Mouse (Mus musculus) liver, embryonic 15.5 days (tissue): Measurements from ENCODE around the gene Gtf2i. TPM values are rescaled to one million over a fixed set of nuclear protein-coding genes. Genes with fewer than 3 reads are reported as not detected.

Source experiments
- ATAC-seq: fragments of 200-750 bp; cut with Nextera tagmentation; 2 replicates; pipeline ENCODE4 v1.8.0; 2017; ENCODE audit warnings: moderate number of reproducible peaks, mild to moderate bottlenecking, moderate library complexity; ENCODE audit not compliant: insufficient read depth
- H3K27ac ChIP-seq: fragments of 300-500 bp; sonication (generic); replicated peaks from 2 replicates; pipeline ENCODE4 v1.5.1; 2015; ENCODE audit warnings: mild to moderate bottlenecking, inconsistent platforms
- H3K27me3 ChIP-seq: fragments of 300-500 bp; sonication (generic); 2 replicates; pipeline ENCODE4 v1.6.1; 2015; ENCODE audit warnings: mild to moderate bottlenecking, inconsistent platforms
- H3K36me3 ChIP-seq: fragments of 300-500 bp; sonication (generic); replicated peaks from 2 replicates; pipeline ENCODE4 v1.6.1; 2015; ENCODE audit warnings: moderate library complexity, mild to moderate bottlenecking, inconsistent platforms
- H3K4me1 ChIP-seq: fragments of 300-500 bp; sonication (generic); replicated peaks from 2 replicates; pipeline ENCODE4 v1.6.1; 2015; ENCODE audit warnings: inconsistent platforms
- H3K4me2 ChIP-seq: fragments of 300-500 bp; sonication (generic); 2 replicates; pipeline ENCODE4 v1.6.1; 2015; ENCODE audit warnings: moderate library complexity, mild to moderate bottlenecking, inconsistent platforms
- H3K4me3 ChIP-seq: fragments of 300-500 bp; sonication (generic); replicated peaks from 2 replicates; pipeline ENCODE4 v1.5.1; 2015; ENCODE audit warnings: mild to moderate bottlenecking, inconsistent platforms
- H3K9ac ChIP-seq: fragments of 300-500 bp; sonication (generic); 2 replicates; pipeline ENCODE4 v1.6.1; 2015; ENCODE audit warnings: moderate library complexity, mild to moderate bottlenecking, inconsistent platforms
- H3K9me3 ChIP-seq: fragments of 300-500 bp; sonication (generic); replicated peaks from 2 replicates; pipeline ENCODE4 v1.6.1; 2016; ENCODE audit warnings: inconsistent platforms
- WGBS: fragments of 180-500 bp; shearing (Covaris S2); methylation state at CpG from one replicate; pipeline ENCODE4 v1.1.7; 2015; ENCODE audit warnings: mixed read lengths; ENCODE audit not compliant: insufficient replicate concordance; 5-methylcytosine and 5-hydroxymethylcytosine counted together
- polyA plus RNA-seq: library from polyadenylated mRNA; unstranded; fragments of >200 nt; fragmentation: Nextera tagmentation; extraction: Ambion mirVana; gene quantifications from 2 replicates; pipeline ENCODE4 v1.2.1, GENCODE M21; 2015

The Gtf2i gene
- polyA plus RNA-seq, 1 experiment from 2014 or later = 35.7 TPM

GRCm38 (mm10) chr5:134229391-134229790, 85.2 kb downstream of the Gtf2i start, which contains the start of gene Ncf1:
TSS of gene Ncf1 (minus strand) at chr5:134229625.
- Histone ChIP-seq H3K4me3 (peak within 1 kb of the TSS; percentile 39), H3K9me3 (no peaks in the 10 kb centered on the region), H3K9ac (no peak within 1 kb of the TSS), H3K4me1 (peaks cover 24% of the 10 kb centered on the region), H3K4me2 (no peak within 1 kb of the TSS), H3K27ac (peak within 1 kb of the TSS; percentile 57), H3K27me3 (no peaks in the 10 kb centered on the region), H3K36me3 (no peaks in the 10 kb centered on the region)
- 48% methylated on average over 7 of the region's 7 CpGs for whole genome bisulfite sequencing
- ATAC-seq = no peak

GRCm38 (mm10) chr5:134228249-134228638, 86.3 kb downstream of the Gtf2i start:
- WGBS = 54% methylated on average over 6 of the region's 6 CpGs
- Histone ChIP-seq H3K9me3 (no peaks in the 10 kb centered on the region), H3K9ac (no peak overlapping the region), H3K27ac (0 out of 2 replicates have a peak overlapping the region, but pooled peaks have one; percentile 38), H3K4me3 (peak overlapping the region; percentile 39), H3K27me3 (no peaks in the 10 kb centered on the region), H3K36me3 (no peaks in the 10 kb centered on the region), H3K4me2 (peak overlapping the region; percentile 30; the same call in 1 of the 2 replicates), H3K4me1 (peaks cover 17% of the 10 kb centered on the region)
- no peak for ATAC-seq

- H3K4me3 ChIP-seq = peak overlapping the region; percentile 39
- 0 out of 2 replicates have a peak, but pooled peaks cover 2% of the 10 kb centered on the region for H3K27me3 ChIP-seq
- no peak overlapping the region for H3K9ac ChIP-seq
- WGBS = 24% methylated on average over 11 of the region's 11 CpGs
- ATAC-seq = no peak
- no peaks in the 10 kb centered on the region for H3K36me3 ChIP-seq
- H3K4me2 ChIP-seq = peak overlapping the region; percentile 30
- H3K27ac ChIP-seq = 0 out of 2 replicates have a peak overlapping the region, but pooled peaks have one; percentile 9
- no peaks in the 10 kb centered on the region for H3K9me3 ChIP-seq
- peaks cover 13% of the 10 kb centered on the region for H3K4me1 ChIP-seq
Observed at GRCm38 (mm10) chr5:134227574-134228248, 86.8 kb downstream of the Gtf2i start.

GRCm38 (mm10) chr5:134226946-134227345, 87.6 kb downstream of the Gtf2i start:
- H3K9ac ChIP-seq = no peak overlapping the region
- ATAC-seq = no peak
- H3K27ac ChIP-seq = no peak overlapping the region
- 62% methylated on average over 12 of the region's 12 CpGs for WGBS
- H3K4me3 ChIP-seq = peak overlapping the region; percentile 39
- H3K9me3 ChIP-seq = no peaks in the 10 kb centered on the region
- H3K4me1 ChIP-seq = peaks cover 13% of the 10 kb centered on the region
- peaks cover 9% of the 10 kb centered on the region for H3K27me3 ChIP-seq
- peak overlapping the region; percentile 30 for H3K4me2 ChIP-seq
- H3K36me3 ChIP-seq = no peaks in the 10 kb centered on the region

GRCm38 (mm10) chr5:134225110-134225901, 89.3 kb downstream of the Gtf2i start:
- 54% methylated on average over 30 of the region's 30 CpGs for WGBS
- no peak for ATAC-seq
- peaks cover 3% of the 10 kb centered on the region; the same call in 1 of the 2 replicates for H3K36me3 ChIP-seq

GRCm38 (mm10) chr5:134221708-134222150, 92.8 kb downstream of the Gtf2i start:
- H3K9ac ChIP-seq = no peak overlapping the region
- WGBS = 10% methylated on average over 36 of the region's 36 CpGs
- no peak overlapping the region for H3K27ac ChIP-seq
- peaks cover 21% of the 10 kb centered on the region for H3K27me3 ChIP-seq
- peaks cover 16% of the 10 kb centered on the region for H3K4me1 ChIP-seq
- peak overlapping the region; percentile 58 for H3K4me2 ChIP-seq
- ATAC-seq = no peak
- 0 out of 2 replicates have a peak overlapping the region, but pooled peaks have one; percentile 23 for H3K4me3 ChIP-seq
- peaks cover 3% of the 10 kb centered on the region; the same call in 1 of the 2 replicates for H3K36me3 ChIP-seq
- H3K9me3 ChIP-seq = no peaks in the 10 kb centered on the region

More at GRCm38 (mm10) chr5:134225110-134225901, 89.3 kb downstream of the Gtf2i start:
- Histone ChIP-seq H3K4me2 (peak overlapping the region; percentile 10; the same call in 1 of the 2 replicates), H3K27ac (no peak overlapping the region), H3K4me3 (no peak overlapping the region), H3K27me3 (peaks cover 21% of the 10 kb centered on the region), H3K9ac (no peak overlapping the region), H3K9me3 (no peaks in the 10 kb centered on the region), H3K4me1 (peaks cover 16% of the 10 kb centered on the region)

- 32% methylated on average over 4 of the region's 4 CpGs for WGBS
- Histone ChIP-seq H3K4me1 (peaks cover 16% of the 10 kb centered on the region), H3K27ac (no peak overlapping the region), H3K9me3 (no peaks in the 10 kb centered on the region), H3K9ac (no peak overlapping the region), H3K4me2 (peak overlapping the region; percentile 58; the same call in 1 of the 2 replicates), H3K27me3 (peaks cover 21% of the 10 kb centered on the region), H3K36me3 (peaks cover 3% of the 10 kb centered on the region), H3K4me3 (no peak overlapping the region)
- no peak for ATAC-seq
Observed at GRCm38 (mm10) chr5:134221278-134221677, 93.3 kb downstream of the Gtf2i start.

- no peak for ATAC-seq
- Histone ChIP-seq H3K9me3 (no peaks in the 10 kb centered on the region), H3K4me1 (peaks cover 14% of the 10 kb centered on the region), H3K9ac (no peak overlapping the region), H3K27me3 (peaks cover 21% of the 10 kb centered on the region), H3K4me3 (no peak overlapping the region), H3K4me2 (no peak overlapping the region), H3K36me3 (peaks cover 3% of the 10 kb centered on the region), H3K27ac (no peak overlapping the region)
- 76% methylated on average over 7 of the region's 7 CpGs for WGBS
Observed at GRCm38 (mm10) chr5:134217900-134218299, 96.7 kb downstream of the Gtf2i start.

DNA sequence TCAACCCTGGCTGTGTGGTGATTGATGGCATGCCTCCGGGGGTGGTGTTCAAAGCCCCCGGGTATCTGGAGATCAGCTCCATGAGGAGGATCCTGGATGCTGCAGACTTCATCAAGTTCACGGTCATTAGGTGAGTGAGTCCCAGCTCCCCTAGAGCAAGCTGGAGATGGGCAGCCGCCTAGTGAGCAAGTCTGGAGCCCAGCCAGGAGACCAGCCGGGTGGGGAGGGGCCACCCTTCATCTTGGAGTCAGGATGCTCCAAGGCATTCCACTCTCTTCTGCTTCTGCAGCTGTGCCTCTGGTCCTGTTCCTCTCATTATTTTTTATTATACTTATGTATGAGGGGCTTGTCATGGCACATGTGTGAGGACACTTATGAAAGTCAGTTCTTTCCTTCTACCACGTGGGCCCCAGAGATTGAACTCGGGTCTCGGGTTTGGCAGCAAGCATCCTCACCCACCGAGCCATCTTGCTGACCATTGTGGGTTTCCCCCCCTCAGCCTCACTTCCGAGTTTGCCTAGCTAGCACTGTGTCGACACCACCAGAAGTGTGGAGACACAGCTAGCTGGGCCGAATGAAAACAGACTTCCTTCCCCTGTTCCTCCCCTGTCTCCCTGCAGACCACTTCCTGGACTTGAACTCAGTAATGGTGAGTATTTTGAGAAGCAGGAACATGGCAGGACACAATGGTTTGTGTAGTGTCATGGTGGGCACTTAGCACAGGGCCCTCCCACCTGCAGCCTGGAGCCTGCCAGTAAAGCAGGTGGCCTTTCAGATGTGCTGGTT, 100.3 kb downstream of the Gtf2i start:
- H3K27ac ChIP-seq = no peak overlapping the region; the same call in 1 of the 2 replicates
- H3K9me3 ChIP-seq = no peaks in the 10 kb centered on the region
- no peaks in the 10 kb centered on the region; the same call in 1 of the 2 replicates for H3K36me3 ChIP-seq
- no peak overlapping the region for H3K4me3 ChIP-seq
- ATAC-seq = peak; percentile 22; the same call in 1 of the 2 replicates
- no peaks in the 10 kb centered on the region for H3K27me3 ChIP-seq
- H3K9ac ChIP-seq = no peak overlapping the region
- 30% methylated on average over 12 of the region's 12 CpGs for WGBS
- H3K4me2 ChIP-seq = no peak overlapping the region
- H3K4me1 ChIP-seq = peaks cover 3% of the 10 kb centered on the region; the same call in 1 of the 2 replicates

DNA sequence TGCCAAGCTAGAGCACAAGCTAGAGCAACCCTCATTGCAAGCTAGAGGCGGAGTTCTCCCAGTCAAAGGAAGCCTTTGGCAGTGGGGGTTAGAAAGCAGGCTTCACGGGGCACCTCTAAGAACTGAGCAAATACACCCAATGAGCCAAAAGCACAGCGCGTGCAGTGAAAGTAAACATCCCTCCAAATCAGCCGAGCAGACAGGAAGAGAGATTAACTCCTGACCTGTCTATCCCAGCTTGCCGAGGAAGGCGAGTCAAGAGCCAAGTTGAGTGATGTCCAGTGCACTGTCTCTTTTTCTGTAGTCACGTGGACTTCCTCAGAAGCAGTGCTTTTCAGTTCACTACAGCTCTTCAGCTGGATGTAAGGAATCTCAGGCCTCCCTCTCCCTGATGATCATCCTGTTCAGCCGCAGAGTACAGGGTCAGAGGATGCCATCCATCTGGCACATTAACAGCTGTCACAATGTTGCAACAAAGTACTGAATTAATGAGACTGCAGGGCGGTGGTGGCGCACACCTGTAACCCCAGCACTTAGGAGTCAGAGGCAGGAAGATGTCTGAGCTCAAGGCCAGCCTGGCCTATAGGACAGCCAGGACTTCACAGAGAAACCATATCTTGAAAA, 104.5 kb downstream of the Gtf2i start:
- Histone ChIP-seq H3K36me3 (0 out of 2 replicates have a peak, but pooled peaks cover 5% of the 10 kb centered on the region), H3K4me2 (no peak overlapping the region), H3K9me3 (no peaks in the 10 kb centered on the region), H3K4me3 (no peak overlapping the region), H3K27me3 (no peaks in the 10 kb centered on the region), H3K4me1 (peaks cover 3% of the 10 kb centered on the region; the same call in 1 of the 2 replicates), H3K27ac (peak overlapping the region; percentile 48; the same call in 1 of the 2 replicates), H3K9ac (no peak overlapping the region)
- 36% methylated on average over 11 of the region's 11 CpGs for WGBS
- peak; percentile 55 for ATAC-seq
